Mouse (Mus musculus): ENCODE data around the gene Spred2. TPM values are rescaled to one million over a fixed set of nuclear protein-coding genes. Genes with fewer than 3 reads are reported as not detected.

Gene Spred2
- total RNA-seq, 2 experiments from 2014 or later, result 7.2 to 7.6 TPM

GRCm38 (mm10) chr11:19925149-19925975 lies 1.2 kb downstream of the Spred2 start:
- peak; percentile 62 for DNase-seq

GRCm38 (mm10) chr11:19925976-19926842 lies 2.0 kb downstream of the Spred2 start:
- peak; percentile 41 for DNase-seq

- DNase-seq, result no peak
Observed at GRCm38 (mm10) chr11:19926843-19927120, 2.6 kb downstream of the Spred2 start.

- DNase-seq, result no peak
Observed at GRCm38 (mm10) chr11:19928633-19929032, 4.5 kb downstream of the Spred2 start.

GRCm38 (mm10) chr11:19929087-19929865 lies 5.1 kb downstream of the Spred2 start:
- DNase-seq, result no peak

GRCm38 (mm10) chr11:19931569-19932230 lies 7.5 kb downstream of the Spred2 start:
- DNase-seq, result no peak

- no peak for DNase-seq
Observed at GRCm38 (mm10) chr11:19932983-19933511, 8.9 kb downstream of the Spred2 start.

- no peak for DNase-seq
Observed at GRCm38 (mm10) chr11:19935524-19936354, 11.6 kb downstream of the Spred2 start.

- DNase-seq, result no peak
Observed at GRCm38 (mm10) chr11:19938456-19939004, 14.4 kb downstream of the Spred2 start.

GRCm38 (mm10) chr11:19939305-19939730 lies 15.1 kb downstream of the Spred2 start:
- DNase-seq, result no peak

- no peak for DNase-seq
Observed at GRCm38 (mm10) chr11:19939831-19940230, 15.7 kb downstream of the Spred2 start.

- no peak for DNase-seq
Observed at GRCm38 (mm10) chr11:19941156-19941777, 17.1 kb downstream of the Spred2 start.

GRCm38 (mm10) chr11:19941978-19942377 lies 17.8 kb downstream of the Spred2 start:
- no peak for DNase-seq

GRCm38 (mm10) chr11:19943753-19944152 lies 19.6 kb downstream of the Spred2 start:
- no peak for DNase-seq

- DNase-seq, result no peak
Observed at GRCm38 (mm10) chr11:19944701-19945100, 20.5 kb downstream of the Spred2 start.

GRCm38 (mm10) chr11:19946721-19947120 lies 22.5 kb downstream of the Spred2 start:
- no peak for DNase-seq

GRCm38 (mm10) chr11:19947626-19948135 lies 23.5 kb downstream of the Spred2 start:
- DNase-seq, result peak; percentile 41

- DNase-seq, result no peak
Observed at GRCm38 (mm10) chr11:19949725-19950124, 25.6 kb downstream of the Spred2 start.

GRCm38 (mm10) chr11:19950169-19950568 lies 26.0 kb downstream of the Spred2 start:
- no peak for DNase-seq

- no peak for DNase-seq
Observed at GRCm38 (mm10) chr11:19952963-19953362, 28.8 kb downstream of the Spred2 start.

Data from gastrocnemius, postnatal 25 days (tissue).